Mouse (Mus musculus) forebrain, postnatal 0 days (tissue): Measurements from ENCODE around the gene Osbpl3. TPM values are rescaled to one million over a fixed set of nuclear protein-coding genes. Genes with fewer than 3 reads are reported as not detected.

Experiments used
- ATAC-seq: fragments of 200-750 bp; cut with Nextera tagmentation; 2 replicates; pipeline ENCODE4 v1.8.0; 2017; ENCODE audit warnings: mild to moderate bottlenecking, moderate library complexity
- DNase-seq: peaks from one replicate; pipeline ENCODE4 v3.0.0-alpha.2; 2015
- H3K27ac ChIP-seq: fragments of 300-500 bp; sonication (generic); 2 replicates; pipeline ENCODE4 v1.5.1; 2014; ENCODE audit warnings: low read depth, mild to moderate bottlenecking, antibody characterized with exemption, low read length, moderate library complexity, mixed read lengths
- H3K27me3 ChIP-seq: fragments of 300-500 bp; sonication (generic); 2 replicates; pipeline ENCODE4 v1.6.1; 2014; ENCODE audit warnings: mild to moderate bottlenecking, low read length, mixed read lengths; ENCODE audit not compliant: insufficient read depth
- H3K36me3 ChIP-seq: fragments of 300-500 bp; sonication (generic); 2 replicates; pipeline ENCODE4 v1.6.1; 2014; ENCODE audit warnings: mild to moderate bottlenecking, moderate library complexity; ENCODE audit not compliant: insufficient read depth
- H3K4me1 ChIP-seq: fragments of 300-500 bp; sonication (generic); 2 replicates; pipeline ENCODE4 v1.6.1; 2014; ENCODE audit warnings: antibody characterized with exemption; ENCODE audit not compliant: insufficient read depth
- H3K4me2 ChIP-seq: fragments of 300-500 bp; sonication (generic); 2 replicates; pipeline ENCODE4 v1.6.1; 2014; ENCODE audit warnings: low read depth, mild to moderate bottlenecking, moderate library complexity
- H3K4me3 ChIP-seq: fragments of 300-500 bp; sonication (generic); 2 replicates; pipeline ENCODE4 v1.5.1; 2014; ENCODE audit warnings: low read depth, low read length, mixed read lengths
- H3K9ac ChIP-seq: fragments of 300-500 bp; sonication (generic); 2 replicates; pipeline ENCODE4 v1.6.1; 2014; ENCODE audit warnings: mild to moderate bottlenecking
- H3K9me3 ChIP-seq: fragments of 300-500 bp; sonication (generic); 2 replicates; pipeline ENCODE4 v1.6.1; 2016; ENCODE audit warnings: low read length
- CTCF ChIP-seq: sonication (generic); IDR thresholded peaks from 2 replicates; pipeline ENCODE4 v1.5.1; 2016; ENCODE audit warnings: antibody characterized with exemption, control low read depth, low read depth
- WGBS: fragments of 180-500 bp; shearing (Covaris S2); extraction: QIAGEN DNeasy Blood & Tissue Kit; methylation state at CpG from one replicate; pipeline ENCODE4 v1.1.7; 2014; 5-methylcytosine and 5-hydroxymethylcytosine counted together
- polyA plus RNA-seq: library from polyadenylated mRNA; unstranded; fragments of >200 nt; fragmentation: Nextera tagmentation; extraction: Ambion mirVana; gene quantifications from 2 replicates; pipeline ENCODE4 v1.2.1, GENCODE M21; 2015
- total RNA-seq: library from RNA; depleted of rRNA; stranded (reverse); fragments of >200 nt; gene quantifications from 2 replicates; pipeline ENCODE4 v1.2.3, GENCODE M21; 2014; rRNA removed

The Osbpl3 gene
- total RNA-seq = 9.5 and 12.8 TPM in 2 replicates
- polyA plus RNA-seq = 4.8 and 5.6 TPM in 2 replicates

DNA sequence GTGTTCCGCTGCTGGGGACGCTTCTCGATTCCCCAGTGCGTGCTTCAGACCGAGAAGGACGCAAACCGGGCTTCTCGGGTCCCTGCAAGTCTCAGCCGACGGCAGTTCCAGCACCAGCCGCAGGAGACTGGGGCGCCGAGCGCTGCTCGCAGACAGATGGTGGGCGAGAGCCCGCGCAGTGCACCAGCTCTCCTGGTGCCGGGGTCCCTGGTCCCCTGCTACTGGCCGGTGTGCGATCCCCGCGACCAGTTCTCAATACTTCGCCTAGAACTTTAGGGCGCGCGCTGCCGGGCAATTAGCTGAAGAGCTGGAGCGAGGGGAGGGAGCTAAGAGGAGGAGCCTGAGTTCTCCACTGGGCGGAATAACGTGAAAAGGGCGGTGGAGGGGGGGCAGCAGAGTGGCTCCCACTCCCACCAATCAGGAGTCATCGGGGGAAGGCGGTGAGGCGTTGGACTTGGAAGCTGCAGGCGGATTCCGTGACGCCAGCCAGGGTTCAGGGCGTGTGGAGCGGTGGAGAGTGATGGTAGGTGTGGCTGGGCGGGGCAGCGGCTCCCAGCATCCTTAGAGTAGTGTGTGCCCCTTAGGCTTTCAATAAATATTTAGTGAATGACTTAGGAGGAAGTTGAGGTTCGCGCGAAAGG lies at the start of gene Osbpl3:
Osbpl3 (minus strand) TSS at position 373 of the 641 bp plus-strand sequence.
- H3K27me3 ChIP-seq = no peaks in the 10 kb centered on the region
- 0 out of 2 replicates have a peak, but pooled peaks cover 3% of the 10 kb centered on the region for H3K4me1 ChIP-seq
- DNase-seq (peak; percentile 91), ATAC-seq (peak; percentile 96)
- H3K27ac ChIP-seq = peak within 1 kb of the TSS; percentile 80
- no peaks in the 10 kb centered on the region for H3K36me3 ChIP-seq
- H3K4me3 ChIP-seq = peak within 1 kb of the TSS; percentile 69
- TF ChIP-seq CTCF = peak; percentile 78
- no peaks in the 10 kb centered on the region for H3K9me3 ChIP-seq
- H3K4me2 ChIP-seq = peak within 1 kb of the TSS; percentile 92
- peak within 1 kb of the TSS; percentile 73 for H3K9ac ChIP-seq
- WGBS = 1% methylated on average over 45 of the region's 45 CpGs

DNA sequence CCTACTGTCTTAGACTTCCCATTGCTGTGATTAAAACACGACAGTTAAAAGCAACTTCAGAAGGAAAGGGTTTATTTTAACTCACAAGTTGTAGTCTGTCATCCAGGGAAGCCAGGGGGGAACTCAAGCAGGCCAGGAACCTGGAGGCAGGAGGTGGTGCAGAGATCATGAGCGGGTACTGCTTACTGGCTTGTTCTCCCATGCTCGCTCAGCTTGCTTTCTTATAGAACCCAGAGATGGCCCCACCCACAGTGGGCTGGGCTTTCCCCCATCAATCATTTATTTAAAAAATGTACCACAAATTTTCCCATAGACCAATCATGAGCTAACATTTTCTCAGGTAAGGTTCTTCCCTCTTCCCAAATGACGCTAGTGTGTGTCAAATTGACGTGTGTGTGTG lies 49.5 kb upstream of the Osbpl3 start:
- TF ChIP-seq CTCF = no peak
- ATAC-seq (no peak), DNase-seq (no peak)
- Histone ChIP-seq H3K27ac (no peak overlapping the region), H3K27me3 (no peaks in the 10 kb centered on the region), H3K9ac (no peak overlapping the region), H3K9me3 (no peaks in the 10 kb centered on the region), H3K4me2 (no peak overlapping the region), H3K4me1 (no peaks in the 10 kb centered on the region), H3K36me3 (no peaks in the 10 kb centered on the region), H3K4me3 (no peak overlapping the region)
- WGBS = 90% methylated on average over 5 of the region's 5 CpGs

DNA sequence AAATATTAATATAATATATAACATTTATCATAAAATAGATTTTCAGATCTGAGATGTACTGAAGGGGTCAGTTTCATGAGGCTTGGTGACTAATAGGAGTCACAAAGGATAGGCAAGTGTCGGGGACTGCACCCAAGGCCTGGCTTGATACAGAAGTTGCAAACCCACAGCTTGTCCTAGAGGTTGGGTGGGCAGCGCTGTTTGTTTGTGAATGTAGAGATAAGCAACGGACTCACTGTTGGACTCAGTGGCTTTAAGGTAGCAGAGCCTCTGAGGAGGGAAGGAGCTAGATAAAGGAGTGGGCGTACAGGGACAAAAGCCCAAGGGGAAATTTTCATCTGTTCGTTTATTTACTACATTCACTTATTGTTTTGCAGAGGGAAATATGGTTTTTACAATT lies 48.7 kb upstream of the Osbpl3 start:
- no peak for ATAC-seq
- no peak for DNase-seq

DNA sequence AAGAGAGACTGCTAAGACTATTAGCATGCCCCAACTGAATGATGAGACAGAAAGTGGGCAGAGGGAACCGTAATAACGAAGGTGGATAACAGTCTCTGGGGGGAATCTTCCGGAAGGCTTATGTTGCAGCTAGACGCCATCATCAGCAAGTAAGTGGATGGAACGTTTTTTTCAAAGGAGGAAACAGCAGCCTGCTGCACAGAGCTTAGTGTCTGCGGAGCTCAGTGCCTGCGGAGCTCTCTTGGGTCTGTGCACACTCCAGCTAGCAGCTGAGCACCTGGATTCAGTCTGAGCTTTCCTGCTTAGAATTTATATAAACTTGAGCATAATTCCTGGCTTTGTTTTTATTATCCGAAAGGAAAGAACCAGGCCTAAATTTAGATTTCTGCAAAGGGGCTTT lies 47.8 kb upstream of the Osbpl3 start:
- ATAC-seq (no peak), DNase-seq (peak; percentile 18)
- no peak overlapping the region for H3K4me2 ChIP-seq
- H3K9ac ChIP-seq = no peak overlapping the region
- H3K4me1 ChIP-seq = no peaks in the 10 kb centered on the region
- 51% methylated on average over 8 of the region's 8 CpGs for WGBS
- TF ChIP-seq CTCF = no peak
- H3K36me3 ChIP-seq = no peaks in the 10 kb centered on the region
- H3K9me3 ChIP-seq = no peaks in the 10 kb centered on the region
- no peak overlapping the region for H3K4me3 ChIP-seq
- no peaks in the 10 kb centered on the region for H3K27me3 ChIP-seq
- H3K27ac ChIP-seq = no peak overlapping the region

More for the DNA sequence above, 48.7 kb upstream of the Osbpl3 start:
- Histone ChIP-seq H3K9ac (no peak overlapping the region), H3K4me2 (no peak overlapping the region), H3K27ac (no peak overlapping the region), H3K4me3 (no peak overlapping the region), H3K9me3 (no peaks in the 10 kb centered on the region), H3K4me1 (no peaks in the 10 kb centered on the region), H3K36me3 (no peaks in the 10 kb centered on the region), H3K27me3 (no peaks in the 10 kb centered on the region)
- no peak for TF ChIP-seq CTCF
- 83% methylated on average over 5 of the region's 5 CpGs for WGBS

DNA sequence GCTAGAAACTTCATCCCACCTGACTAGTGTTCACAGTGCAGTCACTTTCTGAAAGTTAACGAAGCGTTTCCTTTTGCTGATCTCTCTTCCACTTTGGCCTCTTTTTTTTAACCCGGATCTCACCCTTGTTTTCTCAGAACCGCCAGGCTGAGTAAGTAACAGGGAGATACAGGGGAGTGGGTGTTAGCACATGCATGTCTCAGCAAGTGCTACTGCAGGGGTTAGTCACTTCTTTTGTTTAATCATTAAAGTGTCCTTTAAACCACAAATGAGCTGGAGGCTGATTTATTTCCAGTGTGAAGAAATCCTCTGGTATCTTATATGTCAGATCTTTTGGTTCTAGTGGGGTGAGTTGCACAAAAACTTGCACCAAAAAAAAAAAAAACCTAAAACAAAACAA lies 47.0 kb upstream of the Osbpl3 start:
- WGBS = 73% methylated on average over 4 of the region's 4 CpGs
- H3K27ac ChIP-seq = no peak overlapping the region

DNA sequence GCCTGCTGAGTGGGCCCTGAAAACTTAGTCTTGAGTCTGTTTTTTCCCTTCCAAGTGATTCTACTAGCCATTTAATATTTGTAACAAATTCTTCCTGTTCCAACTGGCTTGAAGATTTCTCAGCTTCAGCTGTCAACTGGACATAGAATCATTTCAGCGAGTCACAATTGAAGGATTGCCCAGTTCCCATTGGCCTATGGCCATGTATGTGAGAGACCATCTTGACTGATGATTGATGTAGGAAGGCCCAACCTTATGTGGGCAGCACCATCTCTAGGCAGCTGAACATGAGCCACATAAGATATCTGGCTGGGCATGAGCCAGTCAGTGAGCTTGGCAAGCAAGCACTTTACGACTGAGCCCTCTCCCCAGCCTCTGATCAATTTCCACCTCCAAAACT lies 42.3 kb upstream of the Osbpl3 start:
- Histone ChIP-seq H3K27me3 (no peaks in the 10 kb centered on the region), H3K4me1 (no peaks in the 10 kb centered on the region), H3K36me3 (no peaks in the 10 kb centered on the region), H3K9me3 (no peaks in the 10 kb centered on the region), H3K4me3 (no peak overlapping the region), H3K4me2 (no peak overlapping the region), H3K9ac (no peak overlapping the region), H3K27ac (no peak overlapping the region)
- no peak for TF ChIP-seq CTCF
- DNase-seq = peak; percentile 29
- ATAC-seq = no peak
- 72% methylated on average over 2 of the region's 2 CpGs for WGBS

More for the DNA sequence above, 47.0 kb upstream of the Osbpl3 start:
- ATAC-seq (no peak), DNase-seq (no peak)
- no peak for TF ChIP-seq CTCF
- no peak overlapping the region for H3K4me3 ChIP-seq
- no peaks in the 10 kb centered on the region for H3K9me3 ChIP-seq
- no peaks in the 10 kb centered on the region for H3K36me3 ChIP-seq
- no peaks in the 10 kb centered on the region for H3K4me1 ChIP-seq
- H3K27me3 ChIP-seq = no peaks in the 10 kb centered on the region
- no peak overlapping the region for H3K4me2 ChIP-seq
- no peak overlapping the region for H3K9ac ChIP-seq

DNA sequence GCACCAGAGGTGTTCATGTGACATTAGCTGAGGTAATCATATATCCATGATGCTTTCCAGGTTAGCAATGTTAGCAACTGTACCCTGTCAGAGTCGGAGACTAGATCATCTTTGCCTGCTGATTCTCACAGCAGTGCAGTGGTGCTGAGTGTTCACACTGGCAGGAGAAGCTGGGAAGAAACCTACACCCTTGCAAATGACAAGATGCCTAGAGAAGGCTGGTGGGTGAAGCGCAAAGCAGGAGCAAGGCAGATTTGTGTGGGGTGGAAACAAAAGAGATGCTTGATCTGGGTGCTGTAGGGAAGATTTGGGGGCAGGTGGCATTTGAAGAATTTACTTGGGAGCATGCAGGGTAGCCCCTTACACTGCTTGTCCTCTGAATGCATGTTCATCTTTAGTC lies 34.5 kb upstream of the Osbpl3 start:
- Histone ChIP-seq H3K36me3 (no peaks in the 10 kb centered on the region), H3K4me3 (no peak overlapping the region), H3K27me3 (no peaks in the 10 kb centered on the region)

More for the DNA sequence above, 34.5 kb upstream of the Osbpl3 start:
- DNase-seq (no peak), ATAC-seq (no peak)
- Histone ChIP-seq H3K9me3 (no peaks in the 10 kb centered on the region), H3K27ac (no peak overlapping the region), H3K4me1 (no peaks in the 10 kb centered on the region), H3K4me2 (no peak overlapping the region), H3K9ac (no peak overlapping the region)
- no peak for TF ChIP-seq CTCF
- WGBS = 78% methylated on average over 2 of the region's 2 CpGs
